Mouse (Mus musculus): ENCODE results near the gene Xylt1.

The Xylt1 gene

DNA sequence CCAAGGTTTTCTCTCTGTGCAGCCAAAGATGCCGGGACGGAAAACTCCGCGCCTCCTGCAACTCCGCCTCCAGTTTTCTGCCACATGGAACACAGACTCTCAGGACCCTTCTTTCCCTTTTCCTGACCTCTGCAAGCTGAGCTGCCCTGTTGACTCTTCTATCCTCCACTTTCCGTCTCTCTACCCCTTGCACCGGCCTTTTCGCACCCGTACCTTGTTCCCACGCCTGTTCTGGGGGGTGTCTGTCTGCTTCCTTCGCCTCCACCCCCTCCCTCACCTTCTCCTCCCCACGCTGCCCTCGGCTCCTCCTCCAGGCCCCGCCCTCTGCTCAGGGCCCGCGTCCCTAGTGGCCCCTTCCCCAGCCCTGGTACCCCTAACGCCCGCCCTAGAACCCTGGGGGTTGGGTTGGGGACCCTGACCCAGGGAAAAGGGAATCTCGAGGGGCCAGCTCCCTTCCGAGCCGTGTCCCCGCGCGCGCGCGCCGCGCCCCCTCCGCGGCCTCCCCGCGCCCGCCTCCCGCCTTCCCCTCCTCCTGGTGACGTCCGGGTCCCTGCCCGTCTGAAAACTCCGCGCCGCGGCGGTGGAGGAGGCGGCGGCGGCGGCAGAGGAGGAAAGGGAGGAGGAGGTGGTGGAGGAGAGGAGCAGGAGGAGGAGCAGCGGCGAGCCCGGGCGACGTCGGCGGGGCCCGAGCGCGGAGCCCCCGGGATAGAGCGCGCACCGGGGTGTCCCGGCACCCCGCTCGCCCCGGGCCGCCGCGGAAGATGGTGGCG, at the start of gene Xylt1:
Gene Xylt1, plus strand, starts transcription at position 562 of the 770 bp plus-strand sequence.
- DNase-seq (ENCODE audit: low spot score in 2 of 2): peak; percentile 79 to 80

DNA sequence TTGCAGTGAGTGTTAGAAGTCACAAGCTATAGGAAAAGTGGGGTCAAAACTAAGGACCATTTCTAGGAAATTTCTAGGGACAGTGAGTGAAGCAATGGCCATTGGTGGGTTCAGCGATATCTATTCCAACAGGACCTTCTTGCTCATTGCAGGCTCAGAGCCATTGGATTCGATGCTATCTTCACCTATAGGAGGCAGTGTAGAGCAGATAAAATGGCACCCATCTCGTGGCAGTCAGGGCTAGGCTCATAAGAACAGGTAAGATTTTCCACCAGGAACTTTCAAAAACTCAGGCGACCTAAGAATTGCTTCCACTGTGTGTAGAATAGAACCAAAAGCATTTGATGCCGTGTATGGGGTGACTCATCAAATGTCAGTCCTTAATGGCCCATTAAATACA, 46.8 kb upstream of the Xylt1 start:
- DNase-seq (ENCODE audit: low spot score in 2 of 2): no peak

GRCm38 (mm10) chr7:117356316-117356715, 24.5 kb upstream of the Xylt1 start:
- DNase-seq (ENCODE audit: low spot score in 2 of 2): no peak

- no peak for DNase-seq (ENCODE audit: low spot score in 2 of 2)
Measured at GRCm38 (mm10) chr7:117357425-117358194, 23.2 kb upstream of the Xylt1 start.

- DNase-seq (ENCODE audit: low spot score in 2 of 2): no peak
Measured at GRCm38 (mm10) chr7:117361281-117361680, 19.5 kb upstream of the Xylt1 start.

- no peak for DNase-seq (ENCODE audit: low spot score in 2 of 2)
Measured at GRCm38 (mm10) chr7:117362493-117362892, 18.3 kb upstream of the Xylt1 start.

DNA sequence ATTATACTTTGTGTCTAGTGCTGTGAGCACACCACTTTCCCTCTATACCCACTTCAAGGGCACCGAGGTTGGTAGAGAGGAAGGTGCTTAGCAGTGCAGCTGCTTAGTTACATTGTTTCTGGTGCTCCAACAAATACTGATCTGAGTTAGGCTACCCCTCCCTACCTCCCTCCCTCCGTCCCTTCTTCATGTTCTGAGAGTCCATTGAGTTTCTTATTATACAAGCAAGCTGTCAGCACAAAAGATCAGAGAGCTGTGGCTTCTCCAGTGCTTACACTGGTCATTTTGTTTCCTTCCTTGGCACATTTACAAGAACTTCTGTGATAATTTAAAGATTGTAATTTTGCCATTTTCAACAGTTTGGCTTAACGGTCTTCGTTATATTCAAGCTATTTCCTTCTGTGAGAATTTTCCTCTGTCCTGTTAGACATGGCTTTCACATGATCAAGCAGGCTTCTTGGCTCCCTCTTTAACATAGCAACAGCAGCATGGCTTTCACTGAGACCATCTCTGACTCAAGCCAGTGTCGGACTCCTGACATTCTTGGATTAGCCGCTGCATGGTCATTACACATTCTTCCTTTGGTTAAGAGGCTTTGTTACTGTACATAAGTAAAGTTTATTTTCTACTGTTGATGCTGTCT, 12.0 kb upstream of the Xylt1 start:
- no peak for DNase-seq (ENCODE audit: low spot score in 2 of 2)

GRCm38 (mm10) chr7:117369290-117369941, 11.4 kb upstream of the Xylt1 start:
- DNase-seq (ENCODE audit: low spot score in 2 of 2): no peak

- DNase-seq (ENCODE audit: low spot score in 2 of 2): peak; percentile 68 to 74
Measured at GRCm38 (mm10) chr7:117375886-117376309, 4.9 kb upstream of the Xylt1 start.

DNA sequence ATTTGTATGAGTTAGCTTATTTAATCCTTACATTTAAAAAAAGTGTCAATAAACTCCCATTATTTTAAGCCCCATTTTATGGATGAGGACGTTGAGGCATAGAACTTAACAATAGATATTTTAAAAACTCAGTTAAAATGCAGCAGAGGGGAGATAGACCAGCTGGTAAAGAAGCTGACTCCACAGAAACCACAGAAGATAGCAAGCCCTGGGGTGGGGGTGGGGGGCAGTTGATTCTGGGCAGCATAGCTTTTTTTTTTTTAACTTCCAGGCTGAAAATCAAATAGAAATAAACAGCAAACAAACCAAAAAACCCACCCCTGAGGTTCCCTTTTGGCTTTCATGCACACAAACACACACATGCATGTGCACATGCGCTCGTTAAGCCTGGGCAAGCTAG, 3.6 kb upstream of the Xylt1 start:
- DNase-seq (ENCODE audit: low spot score in 2 of 2): no peak

GRCm38 (mm10) chr7:117380036-117380417, 752 bp upstream of the Xylt1 start:
- DNase-seq (ENCODE audit: low spot score in 2 of 2): no peak

DNA sequence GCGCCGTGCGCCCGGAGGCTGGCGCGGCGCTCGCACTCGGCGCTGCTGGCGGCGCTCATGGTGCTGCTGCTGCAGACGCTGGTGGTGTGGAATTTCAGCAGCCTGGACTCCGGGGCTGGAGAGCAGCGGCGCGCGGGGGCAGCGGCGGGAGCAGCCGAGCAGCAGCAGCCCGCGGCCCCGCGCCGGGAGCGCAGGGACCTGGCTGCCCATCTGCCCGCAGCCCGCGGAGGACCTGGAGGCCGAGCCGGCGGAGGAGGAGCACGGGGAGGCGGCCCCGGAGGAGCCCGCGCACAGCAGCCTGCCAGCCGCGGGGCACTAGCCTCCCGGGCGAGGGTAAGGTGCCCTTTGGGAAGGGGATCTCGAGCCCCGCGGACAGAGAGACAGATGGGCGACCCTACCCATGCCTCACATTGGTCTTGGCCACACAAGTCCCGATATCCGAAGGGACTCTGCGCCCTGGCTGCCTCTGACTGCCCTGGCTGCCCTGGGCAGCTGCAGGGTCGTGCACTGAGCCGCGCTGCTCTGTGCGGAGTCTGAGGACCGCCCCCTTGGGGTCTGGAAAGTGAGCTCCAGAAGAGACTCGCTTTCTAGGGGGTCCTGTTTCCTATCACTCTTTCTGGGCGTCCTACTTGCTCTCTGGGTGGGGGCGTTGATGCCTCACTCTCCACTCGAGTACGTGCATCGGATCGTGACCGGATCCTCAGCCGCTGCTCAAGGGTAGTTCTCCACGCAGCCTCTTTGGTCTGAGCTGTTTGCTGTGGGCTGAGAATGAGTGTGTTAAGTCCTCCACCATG, 606 bp downstream of the Xylt1 start:
- peak; percentile 31 to 38 for DNase-seq (ENCODE audit: low spot score in 2 of 2)

- no peak for DNase-seq (ENCODE audit: low spot score in 2 of 2)
Measured at GRCm38 (mm10) chr7:117382006-117382405, 1.2 kb downstream of the Xylt1 start.

DNA sequence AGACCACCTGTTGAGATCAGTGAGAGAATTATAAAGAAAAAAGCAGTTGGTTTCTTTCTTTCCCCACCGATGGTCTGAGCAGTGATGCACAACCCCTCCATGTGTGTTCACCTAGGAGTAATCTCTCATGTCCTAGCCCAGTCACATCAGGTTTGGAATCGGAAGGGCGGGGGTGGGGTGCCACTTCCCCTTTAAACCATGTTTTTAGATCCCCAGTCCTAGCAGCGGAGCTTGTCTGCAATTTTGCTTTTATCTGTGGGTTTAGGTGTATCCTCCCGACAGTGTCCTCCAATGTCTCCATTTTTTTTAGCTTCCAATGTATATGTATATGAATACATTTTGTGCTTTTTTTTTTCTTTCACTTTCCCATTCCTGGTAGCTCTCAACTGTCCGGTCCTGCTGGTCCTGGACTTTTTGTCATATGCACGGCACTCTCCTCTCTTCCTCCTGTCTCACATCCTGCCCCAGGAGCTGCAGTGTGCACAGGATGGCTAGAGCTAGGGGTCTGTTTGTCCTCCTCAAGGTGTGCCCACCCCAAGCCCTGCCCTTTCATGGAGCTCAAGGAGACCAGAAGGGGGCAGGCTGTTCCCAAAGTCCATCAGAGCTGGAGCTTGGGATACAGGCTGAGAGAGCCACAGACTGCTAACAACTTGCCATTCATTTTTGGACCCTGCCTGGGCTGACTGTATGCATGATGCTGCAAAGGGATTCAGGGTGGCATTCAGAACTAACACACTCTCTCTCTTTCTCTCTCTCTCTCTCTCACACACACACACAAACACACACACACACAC, 2.6 kb downstream of the Xylt1 start:
- peak; percentile 19 to 29 for DNase-seq (ENCODE audit: low spot score in 2 of 2)

DNA sequence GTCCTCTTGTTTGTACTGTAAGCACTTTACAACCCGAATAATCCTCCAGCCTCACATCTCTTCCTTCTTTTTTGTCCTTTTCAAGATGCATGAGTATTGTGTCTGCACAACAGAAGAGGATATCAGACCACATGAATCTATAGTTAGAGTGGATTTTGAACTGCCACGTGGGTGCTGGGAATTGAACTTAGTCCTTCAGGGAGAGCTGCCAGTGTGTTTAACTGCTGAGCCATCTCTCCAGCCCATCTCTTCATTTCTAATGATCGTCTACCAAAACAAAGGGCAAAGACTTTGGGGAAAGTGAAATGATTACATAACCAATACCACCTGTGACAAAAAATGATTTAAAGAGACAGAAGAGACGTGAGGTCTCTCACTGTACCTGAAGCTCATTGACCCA, 5.6 kb downstream of the Xylt1 start:
- DNase-seq (ENCODE audit: low spot score in 2 of 2): no peak

DNA sequence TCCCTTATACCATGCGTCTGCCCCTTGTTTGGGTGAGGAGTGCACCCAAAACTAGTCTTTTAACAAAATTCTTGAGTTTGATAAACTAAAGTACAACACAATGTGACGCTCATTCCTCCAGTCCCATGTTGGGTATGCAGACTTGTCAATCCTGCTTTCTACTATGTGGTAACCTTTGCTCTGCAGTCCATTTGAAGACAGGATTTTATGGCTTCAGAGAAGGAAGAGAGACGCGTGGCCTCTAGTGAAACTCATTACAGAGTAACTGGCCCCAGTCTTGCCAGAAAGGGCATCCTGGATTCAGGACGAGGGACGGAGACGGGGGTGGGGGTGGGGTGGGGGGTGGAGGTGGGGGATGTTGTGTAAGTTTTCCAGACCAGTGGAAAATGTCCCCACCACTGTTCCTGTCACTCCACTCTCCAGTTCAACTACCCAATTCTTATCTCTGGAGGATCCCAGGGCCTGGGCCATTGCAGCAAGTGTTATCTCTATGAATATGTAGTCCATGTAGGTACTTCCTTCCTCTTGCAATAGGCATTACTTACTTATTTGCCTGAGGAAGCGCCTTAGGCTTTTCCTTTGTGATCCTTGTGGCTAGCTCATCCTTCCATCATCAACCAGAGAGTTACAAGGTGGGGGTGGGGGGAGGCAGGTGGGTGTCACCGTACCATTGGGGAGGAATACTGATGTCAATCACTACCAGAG, 7.7 kb downstream of the Xylt1 start:
- no peak for DNase-seq (ENCODE audit: low spot score in 2 of 2)

GRCm38 (mm10) chr7:117389048-117389447, 8.3 kb downstream of the Xylt1 start:
- DNase-seq (ENCODE audit: low spot score in 2 of 2): no peak

GRCm38 (mm10) chr7:117392863-117393569, 12.2 kb downstream of the Xylt1 start:
- DNase-seq (ENCODE audit: low spot score in 2 of 2): no peak

GRCm38 (mm10) chr7:117393976-117394375, 13.2 kb downstream of the Xylt1 start:
- DNase-seq (ENCODE audit: low spot score in 2 of 2): peak; percentile 29 to 43
